Mouse (Mus musculus): ENCODE measurements around the gene Rap1gds1.

- TF ChIP-seq CTCF (IDR thresholded peaks at IDR 0.05; ENCODE audit: borderline replicate concordance, control insufficient read depth, extremely low read depth, insufficient read depth, low read length, poor library complexity) (no peak), POLR2A (IDR thresholded peaks at IDR 0.05; ENCODE audit: control insufficient read depth, extremely low read depth, insufficient read depth, low read length, poor library complexity) (no peak)
These were observed 133.4 kb downstream of the Rap1gds1 start for GRCm38 (mm10) chr3:138941604-138942003.
